Mouse (Mus musculus): ENCODE measurements at regions not wholly inside any gene's neighbourhood (a gene's known extent, or its start where the extent isn't known, plus 50 kb on each side); places are given as distances from the start of the nearest gene placed in this dataset.
"Not testable (repeated sequence)": the region's sequence is repeated elsewhere in the genome, so short reads cannot be mapped to it uniquely, and the experiment has no call there.

DNA sequence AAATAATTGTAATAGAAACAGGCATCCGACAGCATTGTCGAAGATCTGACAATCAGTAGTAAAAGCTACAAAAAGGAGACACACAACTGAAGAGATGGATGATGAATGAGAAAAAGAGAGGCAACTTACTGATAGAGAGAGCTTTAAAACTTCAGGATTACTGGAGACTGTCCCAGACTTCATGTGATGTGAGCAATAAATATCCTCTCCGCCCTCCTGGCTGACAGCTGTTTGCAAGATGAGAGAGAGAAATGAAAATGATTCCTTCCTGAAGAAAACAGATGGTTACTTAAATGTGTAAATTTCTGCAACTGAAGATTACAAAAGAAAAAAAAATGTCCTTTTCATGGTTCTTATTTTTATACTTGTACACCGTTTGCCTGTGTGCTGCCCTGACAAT, 306.7 kb upstream of the Ncam2 start:
- no peak for DNase-seq (ENCODE audit: low read depth, low spot score)

DNA sequence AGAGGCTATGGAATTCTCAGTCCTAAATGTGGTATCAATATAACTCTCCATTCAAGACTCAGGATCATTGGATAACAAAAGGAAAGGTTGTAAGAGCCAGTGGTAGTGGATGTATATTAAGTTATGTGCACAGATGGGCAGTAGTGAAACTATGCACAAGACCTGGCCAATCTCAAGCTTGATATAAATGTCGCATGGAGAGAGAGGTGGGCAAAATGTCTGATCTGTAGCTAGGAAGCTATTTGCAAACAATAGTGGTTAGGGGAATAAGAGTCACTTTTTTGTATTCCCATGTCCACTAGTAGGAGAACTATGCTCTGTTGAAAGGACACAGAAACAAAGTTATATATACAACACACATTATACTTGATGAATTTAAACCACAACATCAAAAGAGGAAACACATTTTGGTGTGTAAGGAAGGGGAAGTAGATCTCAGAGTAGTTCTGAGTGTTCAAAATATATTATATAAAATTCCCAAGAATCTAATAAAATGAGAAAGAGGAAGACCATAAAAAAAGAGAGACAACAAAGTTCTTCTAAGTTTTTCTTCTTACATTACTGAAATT, 279.7 kb upstream of the Ncam2 start:
- DNase-seq (ENCODE audit: low read depth, low spot score): no peak

DNA sequence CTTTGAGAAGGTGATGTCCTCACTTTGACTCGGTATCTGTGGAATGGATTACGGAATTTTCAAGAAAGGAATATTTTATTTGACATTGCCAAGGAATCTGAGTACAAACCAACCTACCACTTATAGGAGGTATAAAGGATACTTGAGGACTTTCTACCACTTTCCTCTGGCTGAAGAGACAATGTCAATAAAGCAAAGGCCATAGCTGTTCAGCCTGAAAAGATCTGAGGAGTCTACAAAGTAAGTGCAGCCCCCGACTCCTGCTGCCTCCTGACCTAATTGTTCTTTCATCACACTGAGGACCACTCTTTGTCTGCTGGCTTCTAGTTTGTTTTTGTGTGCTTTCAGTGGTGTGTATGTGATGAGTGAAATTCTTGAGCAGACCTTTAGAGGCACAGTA, 269.5 kb upstream of the Ncam2 start:
- DNase-seq (ENCODE audit: low read depth, low spot score): no peak

DNA sequence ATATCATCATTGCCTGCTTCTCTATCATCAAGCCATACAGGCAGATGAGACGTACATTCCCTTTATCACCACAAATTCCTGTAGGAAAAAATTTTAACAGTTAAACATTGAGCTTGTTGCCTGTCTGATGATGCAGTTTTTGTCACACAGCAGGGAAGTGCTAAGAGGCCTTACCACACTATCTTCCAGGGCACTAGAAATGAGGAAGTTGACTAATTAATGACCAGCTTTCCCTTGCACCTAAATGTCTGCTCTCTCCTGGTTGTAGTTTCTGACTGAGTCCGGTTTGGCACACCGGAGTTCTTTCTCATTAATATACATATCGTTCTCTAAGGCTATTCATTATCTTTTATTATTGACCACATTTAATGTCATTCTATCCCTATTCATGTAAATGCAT, 269.0 kb upstream of the Ncam2 start:
- DNase-seq (ENCODE audit: low read depth, low spot score): no peak

DNA sequence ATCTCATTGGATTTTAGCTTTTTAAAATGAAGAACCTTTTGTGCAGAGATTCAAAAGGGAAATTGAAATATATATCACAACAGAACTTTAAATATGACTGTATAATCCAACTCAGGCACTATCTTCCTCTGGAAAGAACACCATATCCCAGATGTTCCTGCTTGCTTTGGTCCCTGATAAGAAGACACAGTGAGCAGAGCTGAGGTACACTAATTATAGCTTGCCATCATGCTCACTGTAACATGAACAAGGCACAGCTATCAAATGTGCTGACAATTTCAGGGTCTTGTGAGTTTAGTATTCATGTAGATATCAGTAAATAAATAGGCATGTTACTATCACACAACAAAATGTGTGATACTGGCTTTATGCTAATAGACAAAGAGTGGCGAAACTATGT, 264.8 kb upstream of the Ncam2 start:
- DNase-seq (ENCODE audit: low read depth, low spot score): no peak

DNA sequence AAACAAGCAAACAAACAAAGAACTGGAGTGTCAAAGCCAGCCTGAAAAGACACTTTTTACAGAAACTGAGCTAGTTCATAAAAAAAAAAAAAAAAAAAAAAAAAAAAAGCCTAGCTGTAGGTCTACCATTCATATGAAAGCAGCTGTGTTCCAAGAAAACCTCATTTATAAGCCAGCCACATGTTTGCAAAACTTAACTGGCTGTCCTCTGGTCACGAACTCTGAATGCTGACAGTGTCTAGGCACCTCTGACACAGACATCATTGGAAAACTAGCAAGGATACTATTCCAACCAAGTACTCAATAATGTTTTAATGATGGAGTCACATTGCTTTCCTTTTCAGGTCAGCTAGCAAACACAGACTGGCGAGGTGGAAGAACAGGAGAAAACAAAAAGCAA, 238.4 kb upstream of the Ncam2 start:
- no peak for DNase-seq (ENCODE audit: low read depth, low spot score)

DNA sequence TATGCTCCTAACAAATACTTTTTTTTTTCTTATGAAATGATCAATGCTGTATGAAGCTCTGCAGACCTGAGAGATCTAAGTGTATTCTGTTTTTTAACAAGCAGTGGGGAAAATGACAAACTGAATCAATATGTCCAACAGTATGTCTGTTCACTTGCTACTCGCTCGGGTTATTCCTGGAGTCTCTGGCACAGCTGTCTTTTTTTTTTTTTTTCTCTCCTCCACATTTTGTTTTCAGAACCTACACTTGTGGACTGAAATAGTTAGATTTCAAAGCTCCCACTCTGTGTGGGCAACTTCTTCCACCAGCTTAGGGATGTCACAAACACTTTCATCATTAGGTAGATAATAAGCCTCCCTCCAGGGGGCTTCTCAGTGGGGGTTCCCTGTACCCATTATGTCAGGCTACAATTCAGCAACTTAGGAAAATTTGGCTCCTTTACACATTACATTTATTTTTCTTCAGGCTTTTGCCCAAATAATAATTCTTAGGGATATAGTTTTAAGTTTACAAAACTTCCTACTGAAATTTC, 218.9 kb upstream of the Ncam2 start:
- no peak for DNase-seq (ENCODE audit: low read depth, low spot score)

DNA sequence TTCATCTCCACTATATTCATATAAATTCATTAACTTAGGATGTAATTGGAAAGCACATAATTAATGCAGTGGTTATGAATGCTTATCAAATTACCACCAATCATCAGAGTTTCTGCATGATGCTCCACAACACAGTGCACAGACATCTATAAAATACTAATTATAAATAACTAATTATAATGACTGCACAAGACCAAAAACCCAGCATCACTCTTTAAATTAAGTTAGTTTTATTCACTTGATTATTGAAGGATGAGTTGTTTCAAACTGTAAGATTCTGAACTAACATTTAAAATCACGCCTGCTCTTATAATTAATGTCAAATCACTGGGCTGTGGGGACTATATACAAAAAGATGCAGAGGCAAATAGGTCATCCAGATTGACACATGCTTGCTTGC, 212.7 kb upstream of the Ncam2 start:
- DNase-seq (ENCODE audit: low read depth, low spot score): no peak

DNA sequence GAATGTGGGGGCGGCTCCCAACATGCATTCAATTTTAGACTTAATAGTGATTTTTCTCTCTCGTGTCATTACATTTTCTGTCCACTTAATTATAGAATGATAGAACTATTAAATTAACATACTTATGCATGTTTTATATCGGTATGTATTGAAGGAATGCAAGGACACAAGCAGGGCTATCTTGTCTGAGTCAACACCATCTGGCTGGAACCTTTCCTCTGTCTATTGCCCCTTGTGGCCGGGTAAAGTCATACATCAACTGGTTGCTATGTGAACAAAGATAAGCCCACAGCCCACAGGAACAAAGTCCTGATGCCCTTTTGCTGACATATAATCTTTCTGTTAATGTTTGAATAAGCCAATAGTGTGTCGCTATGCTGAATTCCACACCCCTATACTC, 163.7 kb upstream of the Ncam2 start:
- DNase-seq (ENCODE audit: low read depth, low spot score): not testable (repeated sequence)

DNA sequence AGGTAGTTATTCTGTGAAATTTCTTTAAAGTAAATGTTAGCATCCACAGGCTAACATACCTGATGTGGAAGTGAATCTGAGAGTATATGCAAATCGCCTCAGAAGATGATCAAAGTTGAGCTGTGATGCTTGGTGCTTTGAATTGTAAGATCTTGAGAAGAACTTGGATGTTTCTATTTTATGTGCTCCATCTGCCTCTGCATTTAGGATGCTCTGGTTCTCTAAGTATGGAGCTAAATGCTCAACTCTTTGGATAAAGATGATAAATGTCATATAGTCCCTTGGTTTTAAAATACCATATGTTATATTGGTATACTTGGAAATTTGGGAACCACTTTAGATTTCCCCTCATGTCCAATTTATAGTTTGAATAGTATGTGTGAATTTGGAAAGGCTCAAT, 159.2 kb upstream of the Ncam2 start:
- DNase-seq (ENCODE audit: low read depth, low spot score): no peak

DNA sequence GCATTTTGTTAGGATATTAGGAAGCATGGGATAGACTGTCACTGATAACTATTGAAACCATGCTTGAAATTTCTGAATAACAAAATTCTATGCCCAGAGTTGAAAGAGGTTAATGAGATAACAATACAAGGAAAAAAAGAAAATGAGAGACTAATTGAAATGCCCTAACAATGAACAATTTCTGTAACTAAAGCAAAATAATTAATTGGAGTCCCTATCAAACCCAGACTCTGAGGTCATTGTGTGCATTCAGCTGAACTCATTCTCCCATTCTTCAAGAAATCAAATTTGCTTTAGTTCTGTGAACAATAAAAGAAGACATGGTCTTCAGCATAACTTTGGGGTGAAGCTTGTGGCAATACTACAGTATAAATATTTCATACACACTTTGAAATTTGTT, 154.8 kb upstream of the Ncam2 start:
- no peak for DNase-seq (ENCODE audit: low read depth, low spot score)

DNA sequence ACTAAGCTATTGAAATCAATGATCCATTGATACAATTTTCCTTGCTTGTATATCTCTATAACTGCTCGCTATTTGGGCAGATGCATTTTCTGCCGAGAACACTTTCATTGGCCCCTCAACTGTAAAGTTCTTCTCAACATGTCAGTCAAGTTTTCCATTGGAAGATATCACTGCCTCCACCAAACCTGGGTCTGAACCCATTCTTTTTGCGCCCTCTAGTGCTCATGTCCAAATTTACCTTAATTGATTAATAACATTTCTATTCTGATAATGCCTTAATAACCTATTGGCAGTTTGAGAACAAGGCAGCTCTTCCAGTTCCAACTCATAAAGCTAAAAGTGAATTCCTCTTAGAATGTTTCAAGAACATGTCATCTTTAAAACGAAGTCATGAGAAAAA, 132.2 kb upstream of the Ncam2 start:
- DNase-seq (ENCODE audit: low read depth, low spot score): peak; percentile 3
